Mouse (Mus musculus) liver, embryonic 14.5 days (tissue): ENCODE measurements around the gene Anks1b. TPM values are rescaled to one million over a fixed set of nuclear protein-coding genes. Genes with fewer than 3 reads are reported as not detected.

Experiments used
- ATAC-seq: fragments of 200-750 bp; cut with Nextera tagmentation; 2 replicates; pipeline ENCODE4 v1.8.0; 2017; ENCODE audit warnings: moderate number of reproducible peaks, mild to moderate bottlenecking, moderate library complexity; ENCODE audit not compliant: insufficient read depth
- DNase-seq, 3 experiments: peaks; one replicate each; pipeline ENCODE4 v3.0.0-alpha.2; 2012 to 2013; ENCODE audit warnings: low read depth in 3 of 3, low spot score in 3 of 3
- H3K27ac ChIP-seq: fragments of 300-500 bp; sonication (generic); 2 replicates; pipeline ENCODE4 v1.5.1; 2014; ENCODE audit warnings: moderate library complexity, mild to moderate bottlenecking, control low read depth, inconsistent platforms
- H3K27me3 ChIP-seq: fragments of 300-500 bp; sonication (generic); 2 replicates; pipeline ENCODE4 v1.6.1; 2014; ENCODE audit warnings: mild to moderate bottlenecking, low read length, moderate library complexity; ENCODE audit not compliant: control insufficient read depth, insufficient read depth
- H3K36me3 ChIP-seq: fragments of 300-500 bp; sonication (generic); replicated peaks from 2 replicates; pipeline ENCODE4 v1.6.1; 2014; ENCODE audit warnings: low read depth; ENCODE audit not compliant: control insufficient read depth, insufficient read depth
- H3K4me1 ChIP-seq, 2 experiments: fragments of 200-500 bp in 1 of 2; fragments of 300-500 bp in 1 of 2; sonication (generic) in 1 of 2; replicated peaks; 2 replicates each; pipeline ENCODE4 v1.6.1; 2012 to 2014; ENCODE audit warnings: antibody characterized with exemption in 1 of 2, inconsistent platforms in 1 of 2, low read length in 1 of 2; ENCODE audit not compliant: control insufficient read depth in 2 of 2, insufficient read depth in 2 of 2
- H3K4me2 ChIP-seq: fragments of 300-500 bp; sonication (generic); 2 replicates; pipeline ENCODE4 v1.6.1; 2014; ENCODE audit warnings: low read depth, mild to moderate bottlenecking, control low read depth, moderate library complexity
- H3K4me3 ChIP-seq, 2 experiments: fragments of 200-500 bp in 1 of 2; fragments of 300-500 bp in 1 of 2; sonication (generic) in 1 of 2; 2 replicates each; pipeline ENCODE4 v1.5.1; 2012 to 2014; ENCODE audit warnings: low read depth in 2 of 2, low read length in 2 of 2, mild to moderate bottlenecking in 2 of 2, control low read depth in 1 of 2, inconsistent platforms in 1 of 2, moderate library complexity in 1 of 2; ENCODE audit not compliant: insufficient read depth in 1 of 2
- H3K9ac ChIP-seq: fragments of 300-500 bp; sonication (generic); replicated peaks from 2 replicates; pipeline ENCODE4 v1.6.1; 2014; ENCODE audit warnings: mild to moderate bottlenecking, control low read depth, moderate library complexity
- H3K9me3 ChIP-seq: fragments of 300-500 bp; sonication (generic); 2 replicates; pipeline ENCODE4 v1.6.1; 2016; ENCODE audit warnings: low read length, mixed read lengths; ENCODE audit not compliant: control insufficient read depth
- CTCF ChIP-seq: IDR thresholded peaks from 2 replicates; pipeline ENCODE4 v1.5.1; 2016; ENCODE audit warnings: antibody characterized with exemption, low read depth, control low read depth
- EP300 ChIP-seq: IDR thresholded peaks from 2 replicates; pipeline ENCODE4 v1.6.1; 2016; ENCODE audit warnings: antibody characterized with exemption, low read depth
- WGBS: fragments of 180-500 bp; shearing (Covaris S2); extraction: QIAGEN DNeasy Blood & Tissue Kit; methylation state at CpG from one replicate; pipeline ENCODE4 v1.1.7; 2014; ENCODE audit not compliant: insufficient replicate concordance; 5-methylcytosine and 5-hydroxymethylcytosine counted together
- polyA plus RNA-seq, 2 experiments: library from polyadenylated mRNA; depleted of rRNA in 1 of 2; stranded (reverse) in 1 of 2; unstranded in 1 of 2; fragments of >200 nt; fragmentation: Nextera tagmentation in 1 of 2; extraction: Ambion mirVana in 1 of 2; gene quantifications; 2 replicates each; pipeline versions ENCODE4 v1.2.1 to v1.2.3; 2012 to 2014

The Anks1b gene
- polyA plus RNA-seq, 2 experiments = not detected

- Histone ChIP-seq H3K36me3 (no peaks in the 10 kb centered on the region), H3K4me2 (no peak overlapping the region), H3K9ac (no peak overlapping the region), H3K4me3 (no peak overlapping the region), H3K27me3 (peaks cover 12% of the 10 kb centered on the region), H3K4me1 (no peaks in the 10 kb centered on the region), H3K9me3 (no peaks in the 10 kb centered on the region), H3K27ac (no peak overlapping the region)
- ATAC-seq = no peak
- TF ChIP-seq EP300 (no peak), CTCF (no peak)
- WGBS = 7% methylated on average over 4 of the region's 4 CpGs
- no peak for DNase-seq
Observed at GRCm38 (mm10) chr10:90823438-90823837, 950.1 kb downstream of the Anks1b start.

GRCm38 (mm10) chr10:90824692-90825091 lies 951.4 kb downstream of the Anks1b start:
- H3K4me1 ChIP-seq = no peaks in the 10 kb centered on the region
- peaks cover 25% of the 10 kb centered on the region for H3K27me3 ChIP-seq
- H3K9me3 ChIP-seq = no peaks in the 10 kb centered on the region
- no peaks in the 10 kb centered on the region for H3K36me3 ChIP-seq
- no peak overlapping the region for H3K9ac ChIP-seq
- no peak for TF ChIP-seq EP300
- TF ChIP-seq CTCF = no peak
- DNase-seq (no peak), ATAC-seq (no peak)
- no peak overlapping the region for H3K4me3 ChIP-seq
- no peak overlapping the region for H3K27ac ChIP-seq
- no peak overlapping the region for H3K4me2 ChIP-seq
- 42% methylated on average over 2 of the region's 2 CpGs for WGBS

GRCm38 (mm10) chr10:90826939-90827338 lies 953.6 kb downstream of the Anks1b start:
- DNase-seq (no peak), ATAC-seq (no peak)
- Histone ChIP-seq H3K4me2 (no peak overlapping the region), H3K27ac (no peak overlapping the region), H3K4me3 (no peak overlapping the region), H3K9ac (no peak overlapping the region), H3K4me1 (no peaks in the 10 kb centered on the region), H3K36me3 (no peaks in the 10 kb centered on the region), H3K9me3 (no peaks in the 10 kb centered on the region), H3K27me3 (peaks cover 45% of the 10 kb centered on the region)
- TF ChIP-seq CTCF = no peak
- no peak for TF ChIP-seq EP300
- WGBS = 21% methylated on average over 4 of the region's 4 CpGs

- ATAC-seq (no peak), DNase-seq (no peak)
- Histone ChIP-seq H3K9ac (no peak overlapping the region), H3K4me2 (peak overlapping the region; percentile 29), H3K27ac (no peak overlapping the region), H3K27me3 (peaks cover 45% of the 10 kb centered on the region), H3K36me3 (no peaks in the 10 kb centered on the region), H3K4me1 (no peaks in the 10 kb centered on the region), H3K9me3 (no peaks in the 10 kb centered on the region), H3K4me3 (no peak overlapping the region; a peak in 1 of 4 replicates)
- TF ChIP-seq CTCF = no peak
- no peak for TF ChIP-seq EP300
- 2% methylated on average over 58 of the region's 73 CpGs for WGBS
Observed at GRCm38 (mm10) chr10:90828581-90829393, 955.5 kb downstream of the Anks1b start.

- Histone ChIP-seq H3K27me3 (peaks cover 45% of the 10 kb centered on the region), H3K27ac (no peak overlapping the region), H3K9ac (no peak overlapping the region), H3K36me3 (no peaks in the 10 kb centered on the region), H3K4me2 (peak overlapping the region; percentile 29), H3K4me3 (peak overlapping the region; percentile 21 to 27; a peak in 3 of 4 replicates), H3K4me1 (no peaks in the 10 kb centered on the region), H3K9me3 (no peaks in the 10 kb centered on the region)
- DNase-seq = no peak
- 2% methylated on average over 57 of the region's 76 CpGs for WGBS
- TF ChIP-seq EP300 (no peak), CTCF (no peak)
- no peak for ATAC-seq
Observed at GRCm38 (mm10) chr10:90829394-90830267, 956.3 kb downstream of the Anks1b start.
